ENCODE assay signal across 12 mouse cellular contexts in the genomic region with DNA sequence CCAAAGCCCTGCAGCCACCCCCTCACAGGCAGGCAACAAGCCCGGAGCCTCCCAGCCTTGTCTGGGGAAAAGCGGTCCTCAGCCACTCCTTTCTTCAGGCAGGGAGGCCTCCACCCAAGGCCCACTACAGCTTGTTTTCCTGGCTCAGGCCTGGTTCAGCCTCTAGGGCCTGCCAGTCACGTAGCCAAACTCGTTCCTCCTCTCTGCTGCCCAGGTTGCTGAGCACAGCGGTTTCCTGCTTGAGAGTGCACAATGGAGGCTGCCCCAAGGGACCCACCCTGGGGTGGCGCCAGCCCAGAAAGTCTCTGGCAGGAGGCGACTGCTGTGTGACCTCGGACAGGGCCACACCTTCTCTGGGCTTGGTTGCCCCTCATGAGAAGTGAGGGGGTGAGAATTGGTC. TPM values are rescaled to one million over a fixed set of nuclear protein-coding genes. Genes with fewer than 3 reads are reported as not detected.
DNase-seq lines count a peak whose midpoint lies in the region; ATAC-seq lines count a peak whose summit lies in the region.
"Had no signal": no experiment of that assay in that cellular context is flagged by ENCODE, and none has a peak within 500 bp of the region (broad histone marks: within the 10 kb centered on the region; RNA-seq: fewer than 3 reads in every experiment).

No protein-coding gene starts in this region.

- no peak overlapping the region for H3K4me3 ChIP-seq in heart, embryonic 11.5 days (ENCODE audit: low read depth, low read length)
- H3K4me3 ChIP-seq in embryonic facial prominence, embryonic 14.5 days (ENCODE audit: low read depth, low read length), result no peak overlapping the region
- no peak overlapping the region for H3K4me3 ChIP-seq in kidney, embryonic 16.5 days (ENCODE audit: low read length)
- no peak overlapping the region for H3K4me3 ChIP-seq in liver, embryonic 12.5 days
- H3K4me3 ChIP-seq: limb, embryonic 12.5 days; neural tube, embryonic 13.5 days had no signal

- H3K27ac ChIP-seq in heart, embryonic 11.5 days (ENCODE audit: low read depth, low read length), result no peak overlapping the region
- H3K27ac ChIP-seq in embryonic facial prominence, embryonic 14.5 days (replicated peaks; ENCODE audit: low read depth, low read length), result 0 out of 2 replicates have a peak overlapping the region, but pooled peaks have one; percentile 44
- H3K27ac ChIP-seq in kidney, embryonic 16.5 days (ENCODE audit: low read length), result peak overlapping the region; percentile 35; the same call in 1 of the 2 replicates
- no peak overlapping the region for H3K27ac ChIP-seq in liver, embryonic 12.5 days
- H3K27ac ChIP-seq: limb, embryonic 12.5 days; neural tube, embryonic 13.5 days had no signal

- H3K9me3 ChIP-seq in heart, embryonic 11.5 days (replicated peaks; ENCODE audit: control insufficient read depth, low read length), result peaks cover 3% of the 10 kb centered on the region; the same call in 1 of the 2 replicates
- no peaks in the 10 kb centered on the region for H3K9me3 ChIP-seq in embryonic facial prominence, embryonic 14.5 days (ENCODE audit: control insufficient read depth, low read length)
- H3K9me3 ChIP-seq in kidney, embryonic 16.5 days (ENCODE audit: low read length), result peaks cover 3% of the 10 kb centered on the region; the same call in 1 of the 2 replicates
- H3K9me3 ChIP-seq in liver, embryonic 12.5 days (replicated peaks), result no peaks in the 10 kb centered on the region
- H3K9me3 ChIP-seq: limb, embryonic 12.5 days; neural tube, embryonic 13.5 days had no signal

- no peaks in the 10 kb centered on the region; the same call in none of the 2 replicates for H3K4me1 ChIP-seq in heart, embryonic 11.5 days (ENCODE audit: control insufficient read depth, insufficient read depth, low read length)
- H3K4me1 ChIP-seq in embryonic facial prominence, embryonic 14.5 days (ENCODE audit: control insufficient read depth, insufficient read depth, low read length), result peaks cover 5% of the 10 kb centered on the region; the same call in 1 of the 2 replicates
- peaks cover 29% of the 10 kb centered on the region for H3K4me1 ChIP-seq in kidney, embryonic 16.5 days (ENCODE audit: insufficient read depth, low read length)
- H3K4me1 ChIP-seq in liver, embryonic 12.5 days, result no peaks in the 10 kb centered on the region
- H3K4me1 ChIP-seq: neural tube, embryonic 13.5 days had no signal

- 73% methylated on average over 8 of the region's 8 CpGs for WGBS in heart, embryonic 11.5 days (ENCODE audit: insufficient replicate concordance)
- 45% methylated on average over 8 of the region's 8 CpGs for WGBS in embryonic facial prominence, embryonic 14.5 days
- 52% methylated on average over 8 of the region's 8 CpGs for WGBS in kidney, embryonic 16.5 days
- WGBS in liver, embryonic 12.5 days (ENCODE audit: insufficient replicate concordance), result 59% methylated on average over 8 of the region's 8 CpGs

- no peak for ATAC-seq in heart, embryonic 11.5 days (replicated peaks; ENCODE audit: insufficient number of reproducible peaks, low FRiP score, low TSS enrichment)
- ATAC-seq in embryonic facial prominence, embryonic 14.5 days (ENCODE audit: low read depth), result peak; percentile 62; the same call in 1 of the 2 replicates
- ATAC-seq in kidney, embryonic 16.5 days (ENCODE audit: low FRiP score, low TSS enrichment), result 0 out of 2 replicates have a peak, but pooled peaks have one; percentile 9
- ATAC-seq in megakaryocyte-erythroid progenitor cell, adult 5-6 weeks (replicated peaks; ENCODE audit: low FRiP score, low TSS enrichment, poor library complexity, severe bottlenecking), result 0 out of 2 replicates have a peak, but pooled peaks have one; percentile 29
- ATAC-seq in megakaryocyte, adult 5-6 weeks (ENCODE audit: poor library complexity, severe bottlenecking), result no peak
- no peak for ATAC-seq in liver, embryonic 12.5 days

- DNase-seq in heart, adult 11 months, result peak; percentile 98
- DNase-seq in embryonic facial prominence, embryonic 14.5 days (ENCODE audit: low spot score), result peak; percentile 77
- DNase-seq in thymus, postnatal 25 days, result no peak
- DNase-seq: cerebellum, adult 11 months had no signal

- H3K9ac ChIP-seq in heart, embryonic 11.5 days (ENCODE audit: low read depth, low read length), result no peak overlapping the region
- peak overlapping the region; percentile 34; the same call in 1 of the 2 replicates for H3K9ac ChIP-seq in embryonic facial prominence, embryonic 14.5 days (ENCODE audit: low read depth, low read length)
- no peak overlapping the region for H3K9ac ChIP-seq in kidney, embryonic 16.5 days (replicated peaks; ENCODE audit: low read length)
- no peak overlapping the region for H3K9ac ChIP-seq in liver, embryonic 12.5 days
- H3K9ac ChIP-seq: limb, embryonic 12.5 days; neural tube, embryonic 13.5 days had no signal

- no peak overlapping the region for H3K4me2 ChIP-seq in heart, embryonic 11.5 days
- H3K4me2 ChIP-seq in embryonic facial prominence, embryonic 14.5 days (ENCODE audit: low read depth, low read length), result no peak overlapping the region
- H3K4me2 ChIP-seq in kidney, embryonic 16.5 days (replicated peaks; ENCODE audit: low read depth, low read length), result no peak overlapping the region
- H3K4me2 ChIP-seq in liver, embryonic 12.5 days, result no peak overlapping the region
- H3K4me2 ChIP-seq: limb, embryonic 12.5 days; neural tube, embryonic 13.5 days had no signal

- no peaks in the 10 kb centered on the region for H3K27me3 ChIP-seq in heart, embryonic 11.5 days (ENCODE audit: control insufficient read depth, insufficient read depth, low read length)
- no peaks in the 10 kb centered on the region for H3K27me3 ChIP-seq in embryonic facial prominence, embryonic 14.5 days (replicated peaks; ENCODE audit: control insufficient read depth, insufficient read depth, low read length)
- H3K27me3 ChIP-seq in kidney, embryonic 16.5 days (ENCODE audit: insufficient read depth, low read length), result no peaks in the 10 kb centered on the region
- 0 out of 2 replicates have a peak, but pooled peaks cover 4% of the 10 kb centered on the region for H3K27me3 ChIP-seq in liver, embryonic 12.5 days (replicated peaks)
- H3K27me3 ChIP-seq: limb, embryonic 12.5 days; neural tube, embryonic 13.5 days had no signal

- H3K36me3 ChIP-seq in heart, embryonic 11.5 days (ENCODE audit: control insufficient read depth, insufficient read depth, low read length), result no peaks in the 10 kb centered on the region
- H3K36me3 ChIP-seq in embryonic facial prominence, embryonic 14.5 days (ENCODE audit: control insufficient read depth, insufficient read depth, low read length), result no peaks in the 10 kb centered on the region
- no peaks in the 10 kb centered on the region for H3K36me3 ChIP-seq in kidney, embryonic 16.5 days (ENCODE audit: insufficient read depth, low read length)
- H3K36me3 ChIP-seq in liver, embryonic 12.5 days, result no peaks in the 10 kb centered on the region
- H3K36me3 ChIP-seq: limb, embryonic 12.5 days; neural tube, embryonic 13.5 days had no signal

RNA-seq across cellular contexts. Expression of gene Fam131c, which starts 14.2 kb away (rescaled TPM):
- polyA plus RNA-seq in heart, embryonic 11.5 days (2014; fragmentation: Nextera tagmentation; extraction: Ambion mirVana), result 1.00 and 1.0 TPM in 2 replicates
- polyA plus RNA-seq in embryonic facial prominence, embryonic 14.5 days (2014; fragmentation: Nextera tagmentation; extraction: Ambion mirVana), result 2.2 and 2.9 TPM in 2 replicates
- 3.0 and 3.1 TPM in 2 replicates for polyA plus RNA-seq in kidney, embryonic 16.5 days (2015; fragmentation: Nextera tagmentation; extraction: Ambion mirVana)
- not detected in 2 replicates for total RNA-seq in megakaryocyte-erythroid progenitor cell, adult 5-6 weeks (2014; fragmentation: Nextera tagmentation)
- total RNA-seq in megakaryocyte-erythroid progenitor cell, adult 5-6 weeks (2017), result not detected in 2 replicates
- total RNA-seq in megakaryocyte, adult 5-6 weeks (2015), result not detected in 2 replicates
- total RNA-seq in megakaryocyte, adult 5-6 weeks (2017), result not detected in 2 replicates
- polyA plus RNA-seq in liver, embryonic 12.5 days (2016; fragmentation: Nextera tagmentation; extraction: Ambion mirVana), result 0.08 and 0.13 TPM in 2 replicates
- total RNA-seq: MEL had no signal

RNA-seq across cellular contexts. Expression of gene Clcnka, which starts 44.7 kb away (rescaled TPM):
- polyA plus RNA-seq in heart, embryonic 11.5 days (2014; fragmentation: Nextera tagmentation; extraction: Ambion mirVana), result 0.14 and 0.42 TPM in 2 replicates
- 1.2 and 1.3 TPM in 2 replicates for polyA plus RNA-seq in embryonic facial prominence, embryonic 14.5 days (2014; fragmentation: Nextera tagmentation; extraction: Ambion mirVana)
- polyA plus RNA-seq in kidney, embryonic 16.5 days (2015; fragmentation: Nextera tagmentation; extraction: Ambion mirVana), result 14.7 and 17.8 TPM in 2 replicates
- total RNA-seq in megakaryocyte-erythroid progenitor cell, adult 5-6 weeks (2014; fragmentation: Nextera tagmentation), result not detected in 2 replicates
- not detected in 2 replicates for total RNA-seq in megakaryocyte-erythroid progenitor cell, adult 5-6 weeks (2017)
- not detected in 2 replicates for total RNA-seq in megakaryocyte, adult 5-6 weeks (2015)
- total RNA-seq in megakaryocyte, adult 5-6 weeks (2017), result not detected in 2 replicates
- not detected in 2 replicates for polyA plus RNA-seq in liver, embryonic 12.5 days (2016; fragmentation: Nextera tagmentation; extraction: Ambion mirVana)
- total RNA-seq: MEL had no signal
- polyA plus RNA-seq: neural tube, embryonic 13.5 days had no signal

RNA-seq across cellular contexts. Expression of gene Epha2, which starts 52.8 kb away (rescaled TPM):
- 3.1 and 3.6 TPM in 2 replicates for polyA plus RNA-seq in heart, embryonic 11.5 days (2014; fragmentation: Nextera tagmentation; extraction: Ambion mirVana)
- polyA plus RNA-seq in embryonic facial prominence, embryonic 14.5 days (2014; fragmentation: Nextera tagmentation; extraction: Ambion mirVana), result 2.1 and 4.2 TPM in 2 replicates
- 8.3 and 8.6 TPM in 2 replicates for polyA plus RNA-seq in kidney, embryonic 16.5 days (2015; fragmentation: Nextera tagmentation; extraction: Ambion mirVana)
- total RNA-seq in megakaryocyte-erythroid progenitor cell, adult 5-6 weeks (2014; fragmentation: Nextera tagmentation), result 0.30 and 1.2 TPM in 2 replicates
- not detected in 2 replicates for total RNA-seq in megakaryocyte-erythroid progenitor cell, adult 5-6 weeks (2017)
- 1.1 TPM in 2 replicates for total RNA-seq in megakaryocyte, adult 5-6 weeks (2015)
- 1.3 and 2.1 TPM in 2 replicates for total RNA-seq in megakaryocyte, adult 5-6 weeks (2017)
- polyA plus RNA-seq in liver, embryonic 12.5 days (2016; fragmentation: Nextera tagmentation; extraction: Ambion mirVana), result 2.1 TPM in 2 replicates

Comparison
In these comparisons a context has a peak if more than half of its experiments do, and no peak if none do; other contexts are left out.
1. ATAC-seq: peak in embryonic facial prominence, embryonic 14.5 days (single experiment), kidney, embryonic 16.5 days (single experiment) and megakaryocyte-erythroid progenitor cell, adult 5-6 weeks (single experiment); none in heart, embryonic 11.5 days (single experiment), megakaryocyte, adult 5-6 weeks (single experiment) and liver, embryonic 12.5 days (single experiment).
2. H3K27ac ChIP-seq: peak in embryonic facial prominence, embryonic 14.5 days (single experiment) and kidney, embryonic 16.5 days (single experiment); none in heart, embryonic 11.5 days (single experiment) and liver, embryonic 12.5 days (single experiment).